Mouse (Mus musculus) stomach, embryonic 15.5 days (tissue): Measurements from ENCODE around the gene Gm28308. TPM values are rescaled to one million over a fixed set of nuclear protein-coding genes. Genes with fewer than 3 reads are reported as not detected.
A peak's percentile ranks its signal among the peaks of the same experiment; 100 is the strongest.

Experiments used
- ATAC-seq: fragments of 200-750 bp; cut with Nextera tagmentation; 2 replicates; pipeline ENCODE4 v1.8.0; 2017; ENCODE audit warnings: low read depth, moderate number of reproducible peaks, moderate TSS enrichment; ENCODE audit not compliant: insufficient read depth, low FRiP score
- H3K27ac ChIP-seq: fragments of 300-500 bp; sonication (generic); 2 replicates; pipeline ENCODE4 v1.5.1; 2015; ENCODE audit warnings: mild to moderate bottlenecking, inconsistent platforms
- H3K27me3 ChIP-seq: fragments of 300-500 bp; sonication (generic); replicated peaks from 2 replicates; pipeline ENCODE4 v1.6.1; 2015; ENCODE audit warnings: inconsistent platforms
- H3K36me3 ChIP-seq: fragments of 300-500 bp; sonication (generic); 2 replicates; pipeline ENCODE4 v1.6.1; 2015; ENCODE audit warnings: inconsistent platforms
- H3K4me1 ChIP-seq: fragments of 300-500 bp; sonication (generic); 2 replicates; pipeline ENCODE4 v1.6.1; 2015; ENCODE audit warnings: inconsistent platforms
- H3K4me2 ChIP-seq: fragments of 300-500 bp; sonication (generic); 2 replicates; pipeline ENCODE4 v1.6.1; 2015; ENCODE audit warnings: mild to moderate bottlenecking, inconsistent platforms
- H3K4me3 ChIP-seq: fragments of 300-500 bp; sonication (generic); replicated peaks from 2 replicates; pipeline ENCODE4 v1.5.1; 2015; ENCODE audit warnings: inconsistent platforms
- H3K9ac ChIP-seq: fragments of 300-500 bp; sonication (generic); 2 replicates; pipeline ENCODE4 v1.6.1; 2015; ENCODE audit warnings: inconsistent platforms
- H3K9me3 ChIP-seq: fragments of 300-500 bp; sonication (generic); 2 replicates; pipeline ENCODE4 v1.6.1; 2016; ENCODE audit warnings: inconsistent platforms
- WGBS: fragments of 180-500 bp; shearing (Covaris S2); methylation state at CpG from one replicate; pipeline ENCODE4 v1.1.7; 2015; 5-methylcytosine and 5-hydroxymethylcytosine counted together
- polyA plus RNA-seq: library from polyadenylated mRNA; unstranded; fragments of >200 nt; fragmentation: Nextera tagmentation; extraction: Ambion mirVana; gene quantifications from 2 replicates; pipeline ENCODE4 v1.2.1, GENCODE M21; 2015

Gm28308 gene
- polyA plus RNA-seq, 1 experiment from 2014 or later, result not detected

DNA sequence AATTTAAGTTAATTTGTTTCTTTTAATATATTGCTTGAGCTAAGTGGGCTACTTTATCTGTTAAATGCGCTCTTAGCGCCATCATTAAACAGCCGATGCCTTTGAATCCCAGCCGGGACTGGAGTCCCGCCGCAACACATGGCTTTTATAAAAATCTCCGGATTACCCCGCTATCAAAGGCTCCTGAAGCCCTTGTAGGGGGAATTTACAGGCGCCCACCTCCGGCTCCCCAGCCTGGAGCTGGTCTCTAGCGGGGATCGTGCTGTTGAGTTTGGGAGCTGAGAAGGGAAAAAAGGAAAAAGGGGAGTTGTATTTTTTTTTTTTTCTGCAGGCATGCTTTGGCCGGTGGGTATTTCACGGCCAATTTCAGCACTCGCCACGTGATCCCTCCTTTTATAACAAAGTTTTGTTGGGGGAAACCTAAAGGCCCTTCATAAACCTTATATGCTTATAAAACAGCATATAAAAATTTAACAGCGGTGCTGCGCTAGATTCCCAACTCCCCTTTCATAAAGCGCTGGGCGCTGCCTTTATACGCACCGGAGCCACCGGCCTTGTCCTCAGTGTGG, 31.4 kb upstream of the Gm28308 start:
- Histone ChIP-seq H3K4me2 (0 out of 2 replicates have a peak overlapping the region, but pooled peaks have one; percentile 10), H3K27ac (no peak overlapping the region), H3K9ac (no peak overlapping the region), H3K9me3 (no peaks in the 10 kb centered on the region), H3K27me3 (peaks cover 98% of the 10 kb centered on the region), H3K4me1 (peaks cover 12% of the 10 kb centered on the region), H3K4me3 (peak overlapping the region; percentile 20; the same call in 1 of the 2 replicates), H3K36me3 (no peaks in the 10 kb centered on the region)
- no peak for ATAC-seq
- WGBS, result 4% methylated on average over 23 of the region's 23 CpGs

DNA sequence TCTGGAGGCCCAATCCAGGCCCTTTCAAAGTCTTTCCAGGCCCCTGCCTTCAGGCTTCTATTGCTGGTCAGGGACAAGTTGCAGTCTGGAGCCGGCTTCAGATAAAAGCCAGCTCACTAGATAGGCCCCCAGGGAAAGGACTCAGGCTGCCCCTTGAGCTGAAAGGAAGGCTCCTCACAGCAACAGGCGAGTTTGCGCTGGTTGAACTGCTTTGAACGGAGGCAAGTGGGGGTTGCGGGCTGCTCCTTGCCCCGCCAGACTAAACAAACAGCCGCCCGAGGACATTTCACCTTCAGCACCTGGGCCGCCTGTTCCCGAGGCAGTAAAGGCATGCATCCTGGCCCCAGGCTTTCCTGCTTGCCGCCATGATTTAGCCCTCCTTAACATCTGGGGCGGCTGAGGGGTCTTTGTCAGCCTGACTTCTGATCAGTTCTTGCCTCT, 30.6 kb upstream of the Gm28308 start:
- no peaks in the 10 kb centered on the region for H3K36me3 ChIP-seq
- no peaks in the 10 kb centered on the region for H3K9me3 ChIP-seq
- no peak overlapping the region for H3K27ac ChIP-seq
- no peak overlapping the region for H3K4me2 ChIP-seq
- no peak overlapping the region for H3K9ac ChIP-seq
- 5% methylated on average over 12 of the region's 12 CpGs for WGBS
- H3K4me1 ChIP-seq, result peaks cover 12% of the 10 kb centered on the region
- no peak overlapping the region for H3K4me3 ChIP-seq
- ATAC-seq, result no peak
- peaks cover 96% of the 10 kb centered on the region for H3K27me3 ChIP-seq

DNA sequence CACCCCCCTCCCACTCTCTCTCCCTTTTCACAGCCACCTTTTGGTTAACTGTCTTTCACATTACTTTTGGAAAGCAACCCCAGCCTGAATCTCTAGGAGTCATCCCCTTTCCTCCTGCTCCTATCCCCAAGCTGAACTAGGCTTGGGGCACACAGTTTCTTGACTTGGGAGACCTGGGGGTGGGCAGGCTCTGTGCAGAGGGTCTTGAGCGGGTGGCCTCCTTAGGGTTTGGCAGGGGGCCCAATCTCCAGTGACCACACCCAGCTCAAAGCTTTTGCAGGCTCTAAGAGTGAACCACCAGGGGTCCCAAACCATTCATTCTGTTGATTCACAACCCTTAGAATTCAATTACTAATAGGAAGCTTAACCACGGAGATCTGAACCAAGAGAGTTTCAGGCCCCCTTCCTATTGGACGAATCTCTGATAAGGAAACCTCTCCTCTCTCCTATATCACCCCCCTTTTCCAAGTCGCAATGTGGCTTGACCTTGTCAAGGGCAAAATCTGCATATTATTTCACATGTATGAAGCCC, 29.7 kb upstream of the Gm28308 start:
- no peak overlapping the region for H3K4me3 ChIP-seq

DNA sequence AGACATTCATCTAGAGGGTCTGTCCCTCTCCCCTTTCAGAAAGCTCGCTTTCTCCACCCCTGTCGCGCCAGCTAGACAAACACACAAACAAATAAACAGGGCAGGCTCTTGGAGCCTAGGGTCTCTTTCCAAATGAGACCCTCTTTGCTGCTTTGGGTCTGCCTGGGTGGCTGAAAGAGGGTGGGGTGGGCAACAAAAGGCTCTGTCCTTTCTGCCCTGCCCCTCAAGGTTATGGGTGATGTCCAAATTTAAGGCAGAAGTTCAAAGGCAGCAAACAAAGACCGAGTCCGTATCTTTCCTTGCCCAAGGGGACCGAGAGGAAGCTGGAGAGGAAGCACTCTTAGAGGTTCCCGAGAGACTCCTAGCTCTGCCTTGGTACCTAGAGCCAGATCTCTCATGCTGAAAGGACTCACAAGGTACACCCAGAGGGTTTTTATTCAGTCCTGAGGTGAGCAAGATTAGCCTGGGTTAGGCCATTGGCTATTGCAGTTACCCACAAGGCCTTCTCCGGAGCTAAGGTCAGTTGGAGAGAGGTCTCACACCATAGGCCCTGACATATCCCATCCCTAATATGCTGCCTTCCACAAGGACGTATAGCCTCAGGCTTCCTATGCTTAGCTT, 28.0 kb upstream of the Gm28308 start:
- ATAC-seq, result no peak
- 4% methylated on average over 9 of the region's 9 CpGs for whole genome bisulfite sequencing
- Histone ChIP-seq H3K9me3 (no peaks in the 10 kb centered on the region), H3K4me1 (peaks cover 8% of the 10 kb centered on the region), H3K9ac (no peak overlapping the region), H3K4me3 (no peak overlapping the region), H3K36me3 (no peaks in the 10 kb centered on the region), H3K27me3 (peaks cover 97% of the 10 kb centered on the region), H3K4me2 (no peak overlapping the region), H3K27ac (no peak overlapping the region)

More for the DNA sequence above, 29.7 kb upstream of the Gm28308 start:
- Histone ChIP-seq H3K9ac (no peak overlapping the region), H3K9me3 (no peaks in the 10 kb centered on the region), H3K4me2 (no peak overlapping the region), H3K36me3 (no peaks in the 10 kb centered on the region), H3K27ac (no peak overlapping the region), H3K27me3 (peaks cover 95% of the 10 kb centered on the region), H3K4me1 (peaks cover 12% of the 10 kb centered on the region)
- 8% methylated on average over 4 of the region's 4 CpGs for WGBS
- ATAC-seq, result no peak

DNA sequence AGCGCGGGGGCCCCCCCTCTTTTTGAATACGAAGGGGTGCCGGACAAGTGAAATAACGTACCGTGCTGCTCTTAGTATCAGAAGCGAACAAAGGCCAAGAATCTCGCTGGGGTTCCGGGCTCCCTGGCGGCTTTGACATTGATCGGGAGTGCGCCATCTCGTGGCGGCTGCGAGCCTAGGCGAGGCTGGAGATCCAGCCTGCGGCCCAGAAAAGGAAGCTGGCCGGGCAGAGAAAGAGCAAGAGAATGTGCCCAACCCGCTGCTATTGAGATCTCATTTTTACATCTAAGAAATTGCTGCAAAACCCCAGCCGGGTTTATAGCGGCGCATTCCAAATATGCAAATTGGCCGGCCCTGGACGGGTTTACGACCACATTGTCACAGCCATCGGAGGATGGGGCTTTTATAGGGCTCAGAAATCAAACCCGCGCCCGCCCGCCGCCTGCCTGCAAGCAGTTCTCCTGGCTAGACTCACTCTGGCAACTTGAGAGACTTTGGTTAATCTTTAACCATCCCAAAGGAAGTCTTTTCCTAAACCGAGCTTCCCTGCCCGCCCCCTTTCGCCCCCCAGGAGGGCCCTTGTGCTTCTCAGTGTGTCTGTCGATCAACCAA, 27.4 kb upstream of the Gm28308 start, which contains the start of gene Hoxa10:
TSS of gene Hoxa10 (minus strand) at position 466 of the 612 bp plus-strand sequence.
- Histone ChIP-seq H3K4me2 (peak within 1 kb of the TSS; percentile 33), H3K27me3 (peaks cover 97% of the 10 kb centered on the region), H3K9ac (no peak within 1 kb of the TSS), H3K9me3 (no peaks in the 10 kb centered on the region), H3K4me1 (peaks cover 5% of the 10 kb centered on the region; the same call in 1 of the 2 replicates), H3K27ac (no peak within 1 kb of the TSS), H3K4me3 (no peak within 1 kb of the TSS), H3K36me3 (no peaks in the 10 kb centered on the region)
- 2% methylated on average over 35 of the region's 35 CpGs for WGBS
- no peak for ATAC-seq

DNA sequence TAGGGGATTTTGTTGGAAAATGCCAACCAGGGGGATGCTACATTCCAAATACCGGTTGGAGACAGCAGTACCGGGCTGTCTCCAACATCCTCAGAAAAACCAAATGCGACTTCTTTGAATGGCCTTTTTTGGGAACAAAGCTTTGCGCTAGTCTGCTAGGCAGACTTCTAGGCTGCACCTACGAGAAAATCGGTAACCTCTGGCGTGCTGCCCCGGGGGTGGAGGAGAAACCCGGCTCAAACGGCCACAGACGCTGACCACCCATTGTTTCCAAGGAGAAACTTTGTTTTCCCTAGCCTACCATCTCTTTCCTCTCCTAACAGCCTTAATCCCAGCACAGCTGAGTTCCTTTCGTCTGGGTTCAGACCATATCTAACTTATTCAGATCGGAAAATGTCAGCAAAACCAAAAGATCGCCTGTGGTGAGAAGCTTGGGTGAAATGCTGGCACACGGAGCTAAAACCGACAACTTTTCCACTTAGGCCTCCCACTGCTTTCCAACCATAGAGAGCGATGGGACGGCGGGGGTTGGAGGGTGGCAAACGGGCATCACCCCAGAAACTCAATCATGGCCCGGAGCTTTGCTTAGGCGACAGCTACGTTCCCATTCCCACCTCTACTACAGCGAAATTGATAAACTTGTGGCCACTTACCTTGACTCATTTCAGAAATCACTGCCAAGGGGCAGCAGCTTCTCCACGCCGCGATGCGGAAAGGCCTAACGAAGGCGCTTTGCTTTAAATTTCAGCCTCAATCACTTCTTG, 26.7 kb upstream of the Gm28308 start:
- no peak for ATAC-seq
- H3K36me3 ChIP-seq, result no peaks in the 10 kb centered on the region
- H3K9me3 ChIP-seq, result no peaks in the 10 kb centered on the region
- no peak overlapping the region for H3K4me3 ChIP-seq
- H3K4me2 ChIP-seq, result peak overlapping the region; percentile 33
- H3K9ac ChIP-seq, result no peak overlapping the region
- peaks cover 97% of the 10 kb centered on the region for H3K27me3 ChIP-seq
- no peak overlapping the region for H3K27ac ChIP-seq
- H3K4me1 ChIP-seq, result no peaks in the 10 kb centered on the region
- WGBS, result 2% methylated on average over 30 of the region's 30 CpGs

DNA sequence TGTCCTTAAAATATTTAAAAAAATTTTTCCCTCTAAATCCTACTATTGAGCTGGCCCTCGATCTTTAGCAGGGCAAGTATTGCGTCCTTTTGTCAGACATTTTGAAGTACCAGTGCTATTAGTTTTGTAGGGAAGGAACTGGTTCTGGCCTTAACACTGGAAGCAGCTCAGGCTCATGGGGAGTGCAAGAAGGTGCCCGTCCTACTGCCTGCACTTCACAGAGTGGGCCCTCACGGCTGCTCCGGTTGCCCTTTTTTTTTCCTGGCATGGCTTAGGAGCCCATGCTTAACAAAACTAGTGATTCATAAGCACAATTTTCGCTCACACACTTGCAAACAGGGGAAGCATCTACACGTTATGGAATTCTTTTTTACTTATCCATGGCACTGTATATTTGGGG, 25.8 kb upstream of the Gm28308 start:
- Histone ChIP-seq H3K27ac (no peak overlapping the region), H3K9me3 (no peaks in the 10 kb centered on the region), H3K36me3 (no peaks in the 10 kb centered on the region), H3K4me1 (no peaks in the 10 kb centered on the region), H3K27me3 (peaks cover 97% of the 10 kb centered on the region), H3K4me3 (no peak overlapping the region), H3K9ac (no peak overlapping the region), H3K4me2 (no peak overlapping the region)
- WGBS, result 3% methylated on average over 7 of the region's 7 CpGs
- ATAC-seq, result no peak

DNA sequence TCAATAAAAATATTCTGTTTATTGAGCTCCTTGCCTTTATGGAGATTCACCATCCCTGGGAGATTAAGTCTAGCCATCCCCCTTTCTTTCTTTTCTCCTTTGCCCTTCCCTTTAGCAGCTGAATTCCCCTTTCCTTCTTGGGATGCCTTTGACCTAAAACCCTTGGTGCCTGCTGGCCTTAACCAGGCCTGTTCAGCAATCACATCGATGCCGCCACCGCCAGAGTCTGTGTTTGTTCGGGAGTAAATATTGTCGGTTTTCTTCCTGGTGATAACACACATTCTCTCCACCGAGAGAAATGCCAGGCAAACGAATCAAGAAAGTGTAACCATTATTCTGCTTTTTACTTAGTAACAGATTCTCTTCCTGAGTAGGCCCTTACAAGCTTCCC, 25.0 kb upstream of the Gm28308 start:
- no peaks in the 10 kb centered on the region for H3K9me3 ChIP-seq
- H3K27me3 ChIP-seq, result peaks cover 97% of the 10 kb centered on the region
- no peak for ATAC-seq
- no peak overlapping the region for H3K9ac ChIP-seq
- WGBS, result 3% methylated on average over 7 of the region's 7 CpGs
- H3K4me3 ChIP-seq, result no peak overlapping the region
- H3K27ac ChIP-seq, result no peak overlapping the region
- no peaks in the 10 kb centered on the region for H3K36me3 ChIP-seq
- no peaks in the 10 kb centered on the region for H3K4me1 ChIP-seq
- no peak overlapping the region for H3K4me2 ChIP-seq

DNA sequence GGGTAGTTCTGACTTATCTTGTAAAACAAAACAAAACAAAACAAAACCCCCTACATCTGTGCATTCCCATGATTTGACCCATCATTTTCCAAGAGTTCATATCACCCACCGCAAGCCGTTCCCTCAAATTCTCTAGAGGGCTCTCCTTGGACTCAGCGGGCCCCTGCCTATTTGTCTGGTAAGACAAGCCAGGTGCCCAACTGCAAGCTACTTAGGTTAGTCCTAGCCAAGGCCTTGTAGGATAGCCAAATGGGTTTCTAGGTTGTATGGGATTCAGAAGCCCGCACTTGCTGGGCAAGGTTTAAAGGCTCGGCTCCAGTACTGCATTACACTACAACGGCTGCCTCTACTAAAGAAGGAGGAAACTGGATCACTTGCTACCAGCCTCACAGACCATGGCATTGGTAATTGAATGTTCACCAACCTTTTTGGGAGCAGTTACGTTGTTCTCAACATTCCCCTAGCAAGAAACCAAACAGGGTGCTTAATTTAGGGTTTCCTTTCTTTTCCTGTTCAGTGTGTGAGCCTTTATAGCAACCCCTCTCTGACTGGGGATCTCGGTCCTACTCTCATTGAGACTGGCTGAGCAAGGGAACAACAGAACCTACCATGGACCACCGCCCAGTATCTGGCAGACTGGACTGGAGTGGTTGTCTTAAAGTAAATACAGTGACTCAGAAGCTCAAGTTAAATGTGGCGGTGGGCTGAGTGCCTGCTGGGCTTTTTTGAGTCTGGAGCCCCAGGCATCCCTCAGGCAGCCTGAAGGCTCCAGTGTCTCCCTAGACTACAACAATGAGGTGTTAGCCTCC, 24.4 kb upstream of the Gm28308 start:
- H3K9me3 ChIP-seq, result no peaks in the 10 kb centered on the region
- H3K4me3 ChIP-seq, result no peak overlapping the region
- WGBS, result 13% methylated on average over 10 of the region's 10 CpGs
- no peaks in the 10 kb centered on the region for H3K36me3 ChIP-seq
- ATAC-seq, result no peak
- H3K4me2 ChIP-seq, result no peak overlapping the region
- no peak overlapping the region for H3K27ac ChIP-seq
- no peaks in the 10 kb centered on the region for H3K4me1 ChIP-seq
- no peak overlapping the region for H3K9ac ChIP-seq
- peaks cover 97% of the 10 kb centered on the region for H3K27me3 ChIP-seq

DNA sequence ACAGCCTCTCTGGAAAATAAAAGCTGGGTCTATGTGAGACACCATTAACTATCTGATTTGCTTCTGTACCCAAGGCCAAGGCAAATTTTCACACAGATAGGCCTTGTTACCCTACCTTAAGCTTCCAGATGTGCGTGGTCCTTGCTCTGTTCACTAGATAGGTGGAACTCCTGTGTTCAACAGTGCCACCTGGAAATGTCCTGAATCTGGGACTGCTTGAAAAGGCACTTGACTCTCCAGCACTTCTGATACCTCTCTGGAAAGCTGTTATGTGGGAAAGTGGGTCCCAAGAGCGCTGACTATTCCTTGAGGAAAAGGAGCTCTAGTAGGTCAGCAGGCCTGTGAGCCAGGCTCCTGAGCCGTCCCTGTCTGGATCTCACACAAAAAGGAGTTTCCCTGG, 23.7 kb upstream of the Gm28308 start:
- Histone ChIP-seq H3K36me3 (no peaks in the 10 kb centered on the region), H3K27ac (no peak overlapping the region), H3K27me3 (peaks cover 96% of the 10 kb centered on the region), H3K4me2 (no peak overlapping the region), H3K9me3 (no peaks in the 10 kb centered on the region), H3K4me1 (no peaks in the 10 kb centered on the region), H3K9ac (no peak overlapping the region), H3K4me3 (no peak overlapping the region)
- ATAC-seq, result no peak
- 11% methylated on average over 3 of the region's 3 CpGs for WGBS

DNA sequence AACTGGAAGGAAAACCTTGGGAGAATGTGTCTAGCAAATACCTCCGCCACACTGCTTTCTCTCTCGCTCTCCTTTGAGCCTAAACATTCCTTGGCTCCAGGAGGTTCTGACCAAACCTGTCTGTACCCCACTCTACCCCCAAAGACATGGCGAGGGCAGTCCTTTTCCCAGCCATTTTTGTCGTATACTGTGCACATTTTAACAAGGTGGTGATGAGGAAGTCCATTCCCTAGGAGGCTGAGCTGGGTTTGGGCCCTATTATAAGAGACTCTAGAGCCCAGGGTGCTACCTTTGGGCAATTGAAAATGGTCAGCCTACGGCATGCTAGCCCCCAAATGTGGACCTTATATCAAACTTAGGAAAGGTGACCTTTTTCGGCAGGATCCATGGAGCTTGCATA, 22.7 kb upstream of the Gm28308 start:
- 21% methylated on average over 6 of the region's 6 CpGs for WGBS
- no peak overlapping the region for H3K9ac ChIP-seq
- no peaks in the 10 kb centered on the region for H3K9me3 ChIP-seq
- H3K27ac ChIP-seq, result no peak overlapping the region
- no peak overlapping the region for H3K4me2 ChIP-seq
- peaks cover 93% of the 10 kb centered on the region for H3K27me3 ChIP-seq
- ATAC-seq, result no peak
- no peaks in the 10 kb centered on the region for H3K36me3 ChIP-seq
- H3K4me3 ChIP-seq, result no peak overlapping the region
- no peaks in the 10 kb centered on the region for H3K4me1 ChIP-seq
